Mouse (Mus musculus): Measurements from ENCODE around the gene Khsrp. TPM values are rescaled to one million over a fixed set of nuclear protein-coding genes. Genes with fewer than 3 reads are reported as not detected.
"Not testable (repeated sequence)": the region's sequence is repeated elsewhere in the genome, so short reads cannot be mapped to it uniquely, and the experiment has no call there.

The Khsrp gene
- total RNA-seq (2021), result 100 to 1,000 TPM; 118 to 122 TPM

GRCm38 (mm10) chr17:57030931-57031660 is at the start of gene Khsrp:
Gene Khsrp, minus strand, starts transcription at chr17:57031522.
- intact Hi-C loops (cut with DNase I), result no loop called here
- DNase-seq (ENCODE audit: extremely low spot score in 1 of 2, low spot score in 2 of 2), result peak in 1 of 2 experiments; percentile 80

DNA sequence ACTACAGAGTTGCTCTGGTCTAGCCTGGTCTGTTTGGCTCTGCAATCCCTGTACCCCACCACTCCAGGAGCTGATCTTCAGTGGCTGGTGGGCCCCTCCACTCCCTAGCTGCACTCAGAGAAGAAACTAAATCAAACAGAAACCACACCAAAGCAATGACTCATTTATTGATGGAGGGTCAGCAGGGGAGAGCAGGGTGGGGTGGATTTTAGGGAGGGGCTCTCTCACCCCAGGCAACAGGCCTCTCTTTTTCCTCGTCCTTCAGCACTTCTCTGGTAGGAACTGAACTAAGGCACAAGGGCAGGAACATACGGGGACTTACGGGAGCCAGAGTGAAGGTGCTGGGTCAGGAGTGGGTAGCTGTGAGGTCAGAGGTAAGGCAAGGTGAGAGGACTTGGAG is 48.6 kb upstream of the Khsrp start:
- intact Hi-C loops (cut with DNase I), result loop anchor here (10.0 kb wide), 1 partner anchor 275 kb away; no protein-coding TSS in a partner anchor

GRCm38 (mm10) chr17:57078336-57078735 is 47.0 kb upstream of the Khsrp start, which contains the start of gene Dennd1c:
Gene Dennd1c, minus strand, starts transcription at chr17:57078514.
- intact Hi-C loops (cut with DNase I), result no loop called here
- no peak for DNase-seq (ENCODE audit: extremely low spot score in 1 of 2, low spot score in 2 of 2)

More for the DNA sequence above, 48.6 kb upstream of the Khsrp start:
- DNase-seq (ENCODE audit: extremely low spot score in 1 of 2, low spot score in 2 of 2), result no peak

GRCm38 (mm10) chr17:57076916-57077315 is 45.6 kb upstream of the Khsrp start:
- no peak for DNase-seq (ENCODE audit: extremely low spot score in 1 of 2, low spot score in 2 of 2)
- intact Hi-C loops (cut with DNase I), result no loop called here

- no peak for DNase-seq (ENCODE audit: extremely low spot score in 1 of 2, low spot score in 2 of 2)
- intact Hi-C loops (cut with DNase I), result no loop called here
Measured at GRCm38 (mm10) chr17:57070699-57071098, 39.4 kb upstream of the Khsrp start.

DNA sequence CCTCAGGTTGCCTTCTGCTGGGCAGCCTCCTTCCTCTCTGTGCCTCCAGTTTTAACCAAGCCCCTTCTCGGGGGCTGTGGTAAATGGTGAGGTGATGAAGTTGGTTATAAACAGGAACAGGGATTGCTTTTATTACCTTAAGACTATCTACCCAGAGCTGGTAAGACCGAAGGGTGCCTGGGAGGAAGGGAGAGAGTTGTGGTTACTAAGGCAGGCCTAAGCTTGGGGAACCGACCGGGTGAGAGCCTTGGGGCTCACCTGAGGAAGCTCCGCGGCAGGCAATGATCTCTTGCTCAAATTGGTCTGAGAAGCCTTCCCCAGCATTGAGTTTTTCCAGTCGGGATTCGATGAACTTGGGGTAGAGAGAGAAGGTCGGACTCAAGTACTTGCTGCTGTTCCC is 39.0 kb upstream of the Khsrp start:
- DNase-seq (ENCODE audit: extremely low spot score in 1 of 2, low spot score in 2 of 2), result no peak
- intact Hi-C loops (cut with DNase I), result no loop called here

DNA sequence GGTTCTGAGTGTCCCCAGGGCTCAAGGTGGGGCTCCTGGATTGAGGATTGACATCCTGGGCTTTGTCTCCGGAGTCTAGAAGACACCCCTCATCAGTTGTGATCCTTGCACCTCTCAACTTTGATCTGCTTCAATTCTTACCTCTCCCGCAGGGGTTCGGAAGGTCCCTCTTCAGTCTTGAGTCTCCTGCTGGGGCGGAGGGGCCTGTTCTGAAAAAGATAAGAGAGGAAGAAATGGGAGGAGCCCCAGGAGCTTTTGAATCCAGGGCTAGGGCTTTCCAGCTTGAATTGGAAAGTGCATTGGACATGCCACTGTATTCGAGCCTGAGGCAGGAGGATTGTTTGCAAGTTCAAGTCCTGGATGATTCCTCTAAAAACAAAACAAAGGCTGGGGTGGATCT is 35.6 kb upstream of the Khsrp start:
- DNase-seq (ENCODE audit: extremely low spot score in 1 of 2, low spot score in 2 of 2), result no peak
- intact Hi-C loops (cut with DNase I), result no loop called here

DNA sequence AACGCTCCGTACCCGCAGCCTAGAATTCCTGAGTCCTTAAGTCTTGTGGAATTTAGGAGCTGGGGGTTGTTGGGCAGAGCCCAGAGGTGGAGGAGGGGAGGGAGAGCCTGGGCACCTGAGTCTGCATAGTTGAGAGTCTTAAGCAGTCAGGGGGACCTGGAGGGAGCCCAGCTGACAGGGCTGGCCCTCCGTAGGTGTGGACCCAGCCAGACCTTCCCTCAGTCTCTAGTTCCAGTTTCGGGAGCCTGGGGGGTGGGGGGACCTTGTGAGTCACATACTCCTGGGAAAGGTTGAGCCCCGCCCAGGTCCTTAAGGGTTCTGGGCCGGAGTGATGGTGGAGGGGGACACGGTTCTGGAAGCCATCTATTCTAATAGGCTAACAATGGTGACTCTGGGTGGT is 31.7 kb upstream of the Khsrp start:
- no peak for DNase-seq (ENCODE audit: extremely low spot score in 1 of 2, low spot score in 2 of 2)
- intact Hi-C loops (cut with DNase I), result no loop called here

GRCm38 (mm10) chr17:57062548-57062947 is 31.2 kb upstream of the Khsrp start:
- intact Hi-C loops (cut with DNase I), result no loop called here
- DNase-seq (ENCODE audit: extremely low spot score in 1 of 2, low spot score in 2 of 2), result no peak

DNA sequence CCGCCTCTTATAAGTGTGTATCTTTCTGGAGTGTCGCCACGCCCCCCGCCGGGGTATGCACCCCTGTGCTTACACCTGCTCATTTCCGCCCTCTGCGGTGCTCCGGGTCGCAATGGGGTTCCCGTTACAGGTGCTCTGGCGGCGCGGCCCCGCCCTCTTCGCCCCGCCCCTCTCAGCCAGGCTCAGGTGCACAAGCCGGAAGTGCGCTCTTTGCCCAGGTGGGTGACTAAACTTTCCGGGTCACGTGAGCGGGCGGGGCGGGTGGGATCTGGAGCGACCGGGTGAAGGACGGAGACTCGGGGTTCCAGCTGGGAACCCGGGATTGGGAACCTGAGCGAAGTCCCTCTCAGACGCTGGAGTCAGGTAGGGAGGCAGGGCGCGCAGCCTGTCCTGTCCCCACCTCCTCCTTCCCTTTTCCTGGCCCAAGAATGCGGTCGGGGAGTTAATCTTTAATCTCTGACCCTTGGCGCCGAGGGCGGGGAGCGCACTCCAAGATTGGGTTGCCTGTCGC is 30.7 kb upstream of the Khsrp start:
- intact Hi-C loops (cut with DNase I), result no loop called here

DNA sequence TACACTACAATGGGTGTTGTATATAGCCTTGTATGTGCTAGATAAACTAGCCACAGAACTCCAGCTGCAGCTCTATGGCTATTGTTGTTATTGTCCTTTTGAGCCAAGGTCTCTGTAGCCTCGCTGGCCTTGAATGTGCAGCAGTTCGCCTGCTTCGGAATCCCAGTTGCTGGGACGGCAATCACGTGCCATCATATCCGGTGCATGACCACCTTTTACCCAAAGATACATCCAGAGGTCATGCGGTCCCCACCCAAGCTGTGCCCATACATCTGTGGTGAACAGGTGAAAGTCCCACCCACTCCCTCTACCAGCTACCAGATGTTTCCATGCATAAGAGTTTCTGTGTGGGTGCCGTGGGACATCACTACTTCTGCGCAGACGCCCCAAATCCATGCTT is 29.7 kb upstream of the Khsrp start:
- intact Hi-C loops (cut with DNase I), result no loop called here

More for the DNA sequence above, 30.7 kb upstream of the Khsrp start:
- DNase-seq (ENCODE audit: extremely low spot score in 1 of 2, low spot score in 2 of 2), result peak in 1 of 2 experiments; percentile 53

DNA sequence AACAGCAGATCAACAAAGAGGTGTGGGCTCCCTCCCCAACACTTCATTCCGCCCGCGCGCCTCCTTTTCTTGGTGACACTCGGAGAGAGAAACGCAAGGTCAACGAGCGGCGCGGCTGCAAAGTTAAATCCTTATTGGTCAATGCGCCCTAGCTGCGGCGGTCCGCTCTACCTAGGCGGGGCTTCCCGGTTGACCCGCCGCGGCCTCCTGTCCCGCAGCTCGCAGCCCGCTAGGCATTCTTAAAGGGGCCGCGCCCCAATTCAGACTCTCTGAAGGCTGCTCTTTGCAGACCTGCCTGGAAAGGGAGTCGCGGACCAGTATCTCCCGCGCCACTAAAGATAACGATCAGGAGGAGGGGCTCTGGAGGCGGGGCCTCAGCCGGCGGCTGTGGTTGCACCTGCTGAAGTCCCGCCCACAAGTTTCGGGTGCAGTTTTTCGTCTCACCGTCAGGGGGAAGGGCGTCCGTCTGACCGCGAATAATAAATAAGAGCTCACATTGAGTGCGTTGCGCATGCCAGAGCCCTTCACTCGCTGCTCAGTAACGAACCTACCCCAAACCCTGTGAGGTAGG is 29.0 kb upstream of the Khsrp start:
- peak; percentile 92 to 96 for DNase-seq (ENCODE audit: extremely low spot score in 1 of 2, low spot score in 2 of 2)
- intact Hi-C loops (cut with DNase I), result no loop called here

More for the DNA sequence above, 29.7 kb upstream of the Khsrp start:
- DNase-seq (ENCODE audit: extremely low spot score in 1 of 2, low spot score in 2 of 2), result no peak

- DNase-seq (ENCODE audit: extremely low spot score in 1 of 2, low spot score in 2 of 2), result peak; percentile 70 to 91
- intact Hi-C loops (cut with DNase I), result no loop called here
Measured at GRCm38 (mm10) chr17:57059486-57059977, 28.2 kb upstream of the Khsrp start, which contains the start of gene Slc25a23. Gene Slc25a23, minus strand, starts transcription at chr17:57059863.

- DNase-seq (ENCODE audit: extremely low spot score in 1 of 2, low spot score in 2 of 2), result peak in 1 of 2 experiments; percentile 58
- intact Hi-C loops (cut with DNase I), result no loop called here
Measured at GRCm38 (mm10) chr17:57058891-57059485, 27.7 kb upstream of the Khsrp start, which contains the start of gene Crb3. Gene Crb3, plus strand, starts transcription at chr17:57059105.

GRCm38 (mm10) chr17:57056246-57056645 is 24.9 kb upstream of the Khsrp start:
- intact Hi-C loops (cut with DNase I), result no loop called here
- DNase-seq (ENCODE audit: extremely low spot score in 1 of 2, low spot score in 2 of 2), result no peak

GRCm38 (mm10) chr17:57051679-57052078 is 20.4 kb upstream of the Khsrp start:
- intact Hi-C loops (cut with DNase I); DNase-seq (ENCODE audit: extremely low spot score in 1 of 2, low spot score in 2 of 2): not testable (repeated sequence)

GRCm38 (mm10) chr17:57048816-57049215 is 17.5 kb upstream of the Khsrp start:
- intact Hi-C loops (cut with DNase I), result no loop called here
- DNase-seq (ENCODE audit: extremely low spot score in 1 of 2, low spot score in 2 of 2), result no peak

DNA sequence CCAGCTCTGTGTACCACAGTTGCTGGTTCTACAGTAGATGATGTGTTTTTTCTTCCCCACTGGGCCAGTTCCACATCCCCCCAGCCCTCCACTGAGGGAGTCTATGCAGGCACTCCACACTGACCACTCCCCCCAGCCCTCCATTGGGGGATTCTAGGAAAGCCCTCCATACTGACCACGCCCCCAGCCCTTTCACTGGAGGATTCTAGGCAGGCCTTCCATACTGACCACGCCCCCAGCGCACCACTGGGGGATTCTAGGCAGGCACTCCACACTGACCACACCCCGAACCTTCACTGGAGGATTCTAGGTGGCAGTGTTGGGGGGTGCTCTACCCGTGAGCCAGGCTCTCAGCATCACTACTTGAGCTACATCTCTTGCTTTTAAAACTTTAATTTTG is 16.1 kb upstream of the Khsrp start:
- peak in 1 of 2 experiments; percentile 74 for DNase-seq (ENCODE audit: extremely low spot score in 1 of 2, low spot score in 2 of 2)
- intact Hi-C loops (cut with DNase I), result no loop called here

DNA sequence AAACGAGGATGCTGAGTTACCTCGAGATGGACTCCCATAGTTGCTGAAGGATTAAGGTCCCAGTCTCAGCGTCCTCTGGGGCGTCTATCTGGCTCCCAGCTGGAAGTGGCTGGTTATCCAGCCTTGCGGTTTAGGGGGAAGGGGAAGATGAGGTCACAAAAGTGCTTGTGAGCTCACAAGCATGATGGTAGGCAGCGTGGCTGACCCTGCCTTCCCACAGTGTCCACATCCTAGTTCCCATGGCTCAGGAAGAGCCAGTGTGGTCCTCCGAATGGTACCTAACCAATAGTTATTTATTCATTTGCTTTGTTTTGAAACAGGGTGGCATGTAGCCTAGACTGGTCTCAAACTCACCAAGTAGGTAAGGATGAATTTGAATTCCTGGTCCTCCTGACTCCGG is 10.2 kb upstream of the Khsrp start, which contains the start of gene Slc25a41:
Gene Slc25a41 (minus strand): TSS at position 101 of the 400 bp plus-strand sequence.
- intact Hi-C loops (cut with DNase I), result no loop called here
- no peak for DNase-seq (ENCODE audit: extremely low spot score in 1 of 2, low spot score in 2 of 2)

All from left cerebral cortex, postnatal 10 days (tissue).